Mouse (Mus musculus): Measurements from ENCODE around the gene Scarb2.
A peak's percentile ranks its signal among the peaks of the same experiment; 100 is the strongest.

The Scarb2 gene

GRCm38 (mm10) chr5:92445016-92445415 is 61.6 kb downstream of the Scarb2 start:
- no peak for DNase-seq (ENCODE audit: extremely low read depth, insufficient read length, low spot score)

- DNase-seq (ENCODE audit: extremely low read depth, insufficient read length, low spot score): no peak
These were observed 63.7 kb downstream of the Scarb2 start for GRCm38 (mm10) chr5:92442914-92443313.

GRCm38 (mm10) chr5:92441494-92441893 is 65.1 kb downstream of the Scarb2 start:
- DNase-seq (ENCODE audit: extremely low read depth, insufficient read length, low spot score): no peak

GRCm38 (mm10) chr5:92438540-92438939 is 68.1 kb downstream of the Scarb2 start:
- no peak for DNase-seq (ENCODE audit: extremely low read depth, insufficient read length, low spot score)

GRCm38 (mm10) chr5:92435025-92435584 is 71.5 kb downstream of the Scarb2 start, which contains the start of gene Nup54:
Gene Nup54, minus strand, starts transcription at chr5:92435219.
- DNase-seq (ENCODE audit: extremely low read depth, insufficient read length, low spot score): peak; percentile 98

- DNase-seq (ENCODE audit: extremely low read depth, insufficient read length, low spot score): no peak
These were observed 72.1 kb downstream of the Scarb2 start for GRCm38 (mm10) chr5:92434571-92434985.

GRCm38 (mm10) chr5:92434070-92434469 is 72.6 kb downstream of the Scarb2 start:
- DNase-seq (ENCODE audit: extremely low read depth, insufficient read length, low spot score): no peak

GRCm38 (mm10) chr5:92431611-92432010 is 75.0 kb downstream of the Scarb2 start:
- DNase-seq (ENCODE audit: extremely low read depth, insufficient read length, low spot score): no peak

GRCm38 (mm10) chr5:92430723-92431122 is 75.9 kb downstream of the Scarb2 start:
- no peak for DNase-seq (ENCODE audit: extremely low read depth, insufficient read length, low spot score)

GRCm38 (mm10) chr5:92424126-92424525 is 82.5 kb downstream of the Scarb2 start:
- no peak for DNase-seq (ENCODE audit: extremely low read depth, insufficient read length, low spot score)

- DNase-seq (ENCODE audit: extremely low read depth, insufficient read length, low spot score): no peak
These were observed 92.7 kb downstream of the Scarb2 start for GRCm38 (mm10) chr5:92413982-92414375.

- no peak for DNase-seq (ENCODE audit: extremely low read depth, insufficient read length, low spot score)
These were observed 93.2 kb downstream of the Scarb2 start for GRCm38 (mm10) chr5:92413271-92413981.

- no peak for DNase-seq (ENCODE audit: extremely low read depth, insufficient read length, low spot score)
These were observed 95.0 kb downstream of the Scarb2 start for GRCm38 (mm10) chr5:92411461-92412140.

- no peak for DNase-seq (ENCODE audit: extremely low read depth, insufficient read length, low spot score)
These were observed 96.1 kb downstream of the Scarb2 start for GRCm38 (mm10) chr5:92410486-92410885.

- DNase-seq (ENCODE audit: extremely low read depth, insufficient read length, low spot score): no peak
These were observed 97.1 kb downstream of the Scarb2 start for GRCm38 (mm10) chr5:92409361-92410155.

GRCm38 (mm10) chr5:92404400-92404678 is 102.3 kb downstream of the Scarb2 start:
- no peak for DNase-seq (ENCODE audit: extremely low read depth, insufficient read length, low spot score)

GRCm38 (mm10) chr5:92403562-92404399 is 102.9 kb downstream of the Scarb2 start:
- no peak for DNase-seq (ENCODE audit: extremely low read depth, insufficient read length, low spot score)

- no peak for DNase-seq (ENCODE audit: extremely low read depth, insufficient read length, low spot score)
These were observed 103.8 kb downstream of the Scarb2 start for GRCm38 (mm10) chr5:92402816-92403215.

GRCm38 (mm10) chr5:92398153-92398552 is 108.5 kb downstream of the Scarb2 start:
- DNase-seq (ENCODE audit: extremely low read depth, insufficient read length, low spot score): peak; percentile 30

GRCm38 (mm10) chr5:92396476-92396875 is 110.2 kb downstream of the Scarb2 start:
- DNase-seq (ENCODE audit: extremely low read depth, insufficient read length, low spot score): no peak
